Mouse (Mus musculus): ENCODE measurements around the gene Becn1.

GRCm38 (mm10) chr11:101334023-101334422 is 31.9 kb upstream of the Becn1 start:
- TF ChIP-seq CTCF (IDR thresholded peaks at IDR 0.05; ENCODE audit: borderline replicate concordance, extremely low read depth, insufficient read depth, insufficient read length) (no peak), POLR2A (IDR thresholded peaks at IDR 0.05; ENCODE audit: borderline replicate concordance, extremely low read depth, insufficient read depth, insufficient read length, poor library complexity, severe bottlenecking) (no peak)

All from brain, embryonic 14.5 days (tissue).